Mouse (Mus musculus) CH12.LX (cell line): ENCODE measurements around the gene Dnah8. TPM values are rescaled to one million over a fixed set of nuclear protein-coding genes. Genes with fewer than 3 reads are reported as not detected.

Experiments used
- DNase-seq: peaks from one replicate; pipeline ENCODE4 v3.0.0-alpha.2; 2013; ENCODE audit errors: extremely low read depth
- H3K27ac ChIP-seq: 2 replicates; pipeline ENCODE4 v1.5.1; 2012; ENCODE audit warnings: low read depth, mild to moderate bottlenecking, control low read depth, moderate library complexity; ENCODE audit not compliant: insufficient read depth
- H3K27me3 ChIP-seq: replicated peaks from 2 replicates; pipeline ENCODE3; 2012; ENCODE audit warnings: inconsistent platforms
- H3K36me3 ChIP-seq, 2 experiments: replicated peaks in 1 of 2; 2 replicates each; pipeline versions ENCODE3 to v1.6.1; 2012; ENCODE audit warnings: inconsistent platforms in 1 of 2, low read length in 1 of 2, mild to moderate bottlenecking in 1 of 2, mixed read lengths in 1 of 2, moderate library complexity in 1 of 2; ENCODE audit not compliant: control insufficient read depth in 1 of 2, insufficient read depth in 1 of 2
- H3K4me1 ChIP-seq, 2 experiments: 2 replicates each; pipeline ENCODE4 v1.6.1; 2012; ENCODE audit warnings: inconsistent platforms in 1 of 2, moderate library complexity in 1 of 2; ENCODE audit not compliant: insufficient read depth in 2 of 2, control insufficient read depth in 1 of 2
- H3K4me2 ChIP-seq: 2 replicates; pipeline ENCODE4 v1.6.1; 2012; ENCODE audit warnings: low read depth, mild to moderate bottlenecking, control low read depth; ENCODE audit not compliant: poor library complexity, insufficient read depth, severe bottlenecking
- H3K4me3 ChIP-seq, 3 experiments: fragments of 150-350 bp in 1 of 3; sonication (generic) in 1 of 3; replicated peaks in 1 of 3; 2 replicates each; pipeline versions ENCODE3 to v1.5.1; 2011 to 2012; ENCODE audit warnings: low read depth in 2 of 3, low read length in 2 of 3, mild to moderate bottlenecking in 2 of 3, moderate library complexity in 2 of 3, control low read depth in 1 of 3, improper control_type of control experiment in 1 of 3, inconsistent platforms in 1 of 3, mixed read lengths in 1 of 3; ENCODE audit not compliant: poor library complexity in 1 of 3
- H3K79me2 ChIP-seq: replicated peaks from 2 replicates; pipeline ENCODE4 v1.6.1; 2012; ENCODE audit warnings: mild to moderate bottlenecking, moderate library complexity; ENCODE audit not compliant: control insufficient read depth, poor library complexity, insufficient read depth, severe bottlenecking; ENCODE audit errors: extremely low read depth
- H3K9ac ChIP-seq: 2 replicates; pipeline ENCODE4 v1.6.1; 2012; ENCODE audit warnings: low read depth, mild to moderate bottlenecking, control low read depth, moderate library complexity; ENCODE audit not compliant: insufficient read depth
- H3K9me3 ChIP-seq: replicated peaks from 2 replicates; pipeline ENCODE3; 2012; ENCODE audit warnings: low read length, inconsistent platforms, mixed read lengths
- CHD2 ChIP-seq: IDR thresholded peaks from 2 replicates; pipeline ENCODE4 v1.6.1; 2011; ENCODE audit warnings: low read length, improper control_type of control experiment
- CTCF ChIP-seq, 2 experiments: IDR thresholded peaks in 1 of 2; conservative IDR thresholded peaks in 1 of 2; 2 replicates each; pipeline ENCODE4 v1.5.1; 2011 to 2012; ENCODE audit warnings: low read depth in 2 of 2, low read length in 2 of 2, improper control_type of control experiment in 1 of 2, inconsistent platforms in 1 of 2, mild to moderate bottlenecking in 1 of 2, moderate library complexity in 1 of 2
- E2F4 ChIP-seq: IDR thresholded peaks from 2 replicates; pipeline ENCODE4 v1.6.1; 2011; ENCODE audit warnings: low read depth, low read length, improper control_type of control experiment; ENCODE audit not compliant: insufficient replicate concordance
- ELF1 ChIP-seq: IDR thresholded peaks from 2 replicates; pipeline ENCODE4 v1.6.1; 2014; ENCODE audit warnings: low read depth, mild to moderate bottlenecking, inconsistent platforms, low read length, improper control_type of control experiment
- ETS1 ChIP-seq: conservative IDR thresholded peaks from 2 replicates; pipeline ENCODE4 v1.6.1; 2012; ENCODE audit warnings: low read depth, mild to moderate bottlenecking, inconsistent platforms, low read length, improper control_type of control experiment, moderate library complexity
- IRF4 ChIP-seq: IDR thresholded peaks from 2 replicates; pipeline ENCODE4 v1.6.1; 2014; ENCODE audit warnings: low read depth, mild to moderate bottlenecking, inconsistent platforms, low read length, improper control_type of control experiment
- JUND ChIP-seq: conservative IDR thresholded peaks from 2 replicates; pipeline ENCODE4 v1.6.1; 2011; ENCODE audit warnings: low read depth, low read length, improper control_type of control experiment
- KAT2A ChIP-seq: IDR thresholded peaks from 2 replicates; pipeline ENCODE4 v1.6.1; 2012; ENCODE audit warnings: low read length, improper control_type of control experiment, inconsistent platforms; ENCODE audit not compliant: insufficient replicate concordance
- MAX ChIP-seq: IDR thresholded peaks from 2 replicates; pipeline ENCODE4 v1.6.1; 2011; ENCODE audit warnings: low read length, improper control_type of control experiment
- MAZ ChIP-seq: IDR thresholded peaks from 2 replicates; pipeline ENCODE4 v1.6.1; 2012; ENCODE audit warnings: low read depth, mild to moderate bottlenecking, inconsistent platforms, low read length, improper control_type of control experiment, moderate library complexity
- MEF2A ChIP-seq: IDR thresholded peaks from 2 replicates; pipeline ENCODE4 v1.6.1; 2014; ENCODE audit warnings: low read depth, mild to moderate bottlenecking, inconsistent platforms, low read length, improper control_type of control experiment, borderline replicate concordance
- MXI1 ChIP-seq: IDR thresholded peaks from 2 replicates; pipeline ENCODE4 v1.6.1; 2011; ENCODE audit warnings: mild to moderate bottlenecking, low read depth, low read length, improper control_type of control experiment
- MYC ChIP-seq: IDR thresholded peaks from 2 replicates; pipeline ENCODE4 v1.6.1; 2011; ENCODE audit warnings: low read depth, mild to moderate bottlenecking, improper control_type of control experiment, low read length
- PAX5 ChIP-seq: IDR thresholded peaks from 2 replicates; pipeline ENCODE4 v1.6.1; 2012; ENCODE audit warnings: low read length, inconsistent platforms, mixed read lengths
- POLR2A ChIP-seq: IDR thresholded peaks from 2 replicates; pipeline ENCODE4 v1.6.1; 2011; ENCODE audit warnings: low read depth, mild to moderate bottlenecking, improper control_type of control experiment, low read length
- RAD21 ChIP-seq: IDR thresholded peaks from 2 replicates; pipeline ENCODE4 v1.6.1; 2011; ENCODE audit warnings: low read depth, mild to moderate bottlenecking, low read length, improper control_type of control experiment, moderate library complexity
- SIN3A ChIP-seq: IDR thresholded peaks from 2 replicates; pipeline ENCODE4 v1.6.1; 2012; ENCODE audit warnings: low read length, improper control_type of control experiment, inconsistent platforms
- SMC3 ChIP-seq: IDR thresholded peaks from 2 replicates; pipeline ENCODE4 v1.6.1; 2011; ENCODE audit warnings: low read depth, low read length, improper control_type of control experiment
- TCF12 ChIP-seq: IDR thresholded peaks from 2 replicates; pipeline ENCODE4 v1.6.1; 2014; ENCODE audit warnings: low read depth, mild to moderate bottlenecking, inconsistent platforms, low read length, improper control_type of control experiment
- UBTF ChIP-seq: IDR thresholded peaks from 2 replicates; pipeline ENCODE4 v1.6.1; 2012; ENCODE audit warnings: low read depth, mild to moderate bottlenecking, inconsistent platforms, low read length, improper control_type of control experiment, moderate library complexity
- USF2 ChIP-seq: conservative IDR thresholded peaks from 2 replicates; pipeline ENCODE4 v1.6.1; 2011; ENCODE audit warnings: low read depth, low read length, improper control_type of control experiment
- ZC3H11A ChIP-seq: IDR thresholded peaks from 2 replicates; pipeline ENCODE4 v1.6.1; 2012; ENCODE audit warnings: low read depth, mild to moderate bottlenecking, inconsistent platforms, low read length, improper control_type of control experiment
- ZKSCAN1 ChIP-seq: IDR thresholded peaks from 2 replicates; pipeline ENCODE4 v1.6.1; 2012; ENCODE audit warnings: low read depth, inconsistent platforms, low read length, improper control_type of control experiment, borderline replicate concordance
- ZNF384 ChIP-seq: IDR thresholded peaks from 2 replicates; pipeline ENCODE4 v1.6.1; 2012; ENCODE audit warnings: low read depth, low read length, improper control_type of control experiment, inconsistent platforms
- dilution Hi-C: fragments of 300-500 bp; cut with MboI; formaldehyde crosslinking; loops from 2 replicates; pipeline ENCODE4 v1.14.3; 2020; ENCODE audit warnings: low sequenced_read_pairs; ENCODE audit not compliant: extremely low pct_unique_long_range_greater_than_20kb, extremely low pct_ligation_motif_present
- in situ Hi-C: fragments of 300-500 bp; cut with MboI; formaldehyde crosslinking; loops from 3 replicates; pipeline ENCODE4 v1.14.3; 2019; ENCODE audit warnings: low sequenced_read_pairs, low pct_ligation_motif_present, low pct_unique_long_range_greater_than_20kb, mixed read lengths
- polyA plus RNA-seq: library from polyadenylated mRNA; unstranded; fragments of >175 nt; gene quantifications from 2 replicates; pipeline ENCODE4 v1.2.1, GENCODE M21; 2012; ENCODE audit warnings: low read depth; ENCODE audit not compliant: insufficient read length
- total RNA-seq, 2 experiments: library from RNA; depleted of rRNA; stranded (reverse); fragments of 300-350 nt in 1 of 2; fragments of >200 nt in 1 of 2; gene quantifications; 2 replicates each; pipeline ENCODE4 v1.2.3; 2012 to 2014

The Dnah8 gene
- total and polyA plus RNA-seq, 3 experiments, result 0.09 to 0.99 TPM; not detected in 1

- in situ Hi-C loops, result no loop called here
- no peak for TF ChIP-seq MEF2A
- TF ChIP-seq MXI1, result no peak
- TF ChIP-seq ZKSCAN1, result no peak
- no peak for TF ChIP-seq ZC3H11A
- no peak for TF ChIP-seq ETS1
- no peak for TF ChIP-seq CTCF (conservative IDR thresholded peaks at IDR 0.05 in 1 of 2, IDR thresholded peaks at IDR 0.05 in 1 of 2; ENCODE audit: low read depth in 2 of 2, low read length in 2 of 2)
- no peak for TF ChIP-seq ZNF384
- no peak for TF ChIP-seq MYC
- no peak for TF ChIP-seq ELF1
- no peak for TF ChIP-seq MAZ
- no peak for TF ChIP-seq JUND
- no peak for TF ChIP-seq TCF12
- TF ChIP-seq CHD2, result no peak
- TF ChIP-seq SIN3A, result no peak
- no peak for TF ChIP-seq IRF4
- no peak for TF ChIP-seq USF2
- no peak for TF ChIP-seq RAD21
- no peak for TF ChIP-seq KAT2A
- TF ChIP-seq, all 38 proteins: peak for 0
- Histone ChIP-seq H3K4me2 (no peak overlapping the region), H3K79me2 (no peaks in the 10 kb centered on the region), H3K36me3 (no peaks in the 10 kb centered on the region), H3K27me3 (no peaks in the 10 kb centered on the region), H3K9ac (no peak overlapping the region), H3K9me3 (peaks cover 4% of the 10 kb centered on the region), H3K4me3 (no peak overlapping the region), H3K4me1 (peaks cover 0 to 2% of the 10 kb centered on the region in 2 experiments; a peak in 1 of 4 replicates), H3K27ac (no peak overlapping the region)
- dilution Hi-C loops, result no loop called here
- DNase-seq, result no peak
Measured at GRCm38 (mm10) chr17:30618136-30618891, 5.8 kb upstream of the Dnah8 start.

GRCm38 (mm10) chr17:30619153-30619552 lies 5.0 kb upstream of the Dnah8 start:
- H3K9ac ChIP-seq, result no peak overlapping the region
- in situ Hi-C loops, result no loop called here
- no peak overlapping the region for H3K4me3 ChIP-seq
- H3K27ac ChIP-seq, result no peak overlapping the region
- DNase-seq, result no peak
- no peaks in the 10 kb centered on the region for H3K36me3 ChIP-seq
- H3K9me3 ChIP-seq, result peaks cover 4% of the 10 kb centered on the region
- TF ChIP-seq SIN3A (no peak), E2F4 (no peak), CTCF (conservative IDR thresholded peaks at IDR 0.05 in 1 of 2, IDR thresholded peaks at IDR 0.05 in 1 of 2; ENCODE audit: low read depth in 2 of 2, low read length in 2 of 2) (no peak), CHD2 (no peak), ZC3H11A (no peak), MAZ (no peak), UBTF (no peak), IRF4 (no peak), MAX (no peak), MEF2A (no peak), PAX5 (no peak), POLR2A (no peak), SMC3 (no peak)
- TF ChIP-seq, all 38 proteins: peak for 0
- no peaks in the 10 kb centered on the region for H3K27me3 ChIP-seq
- dilution Hi-C loops, result no loop called here
- H3K4me2 ChIP-seq, result no peak overlapping the region
- H3K4me1 ChIP-seq, result no peaks in the 10 kb centered on the region
- no peaks in the 10 kb centered on the region for H3K79me2 ChIP-seq
